Mouse (Mus musculus): ENCODE results near the gene Gjd3.

The Gjd3 gene

DNA sequence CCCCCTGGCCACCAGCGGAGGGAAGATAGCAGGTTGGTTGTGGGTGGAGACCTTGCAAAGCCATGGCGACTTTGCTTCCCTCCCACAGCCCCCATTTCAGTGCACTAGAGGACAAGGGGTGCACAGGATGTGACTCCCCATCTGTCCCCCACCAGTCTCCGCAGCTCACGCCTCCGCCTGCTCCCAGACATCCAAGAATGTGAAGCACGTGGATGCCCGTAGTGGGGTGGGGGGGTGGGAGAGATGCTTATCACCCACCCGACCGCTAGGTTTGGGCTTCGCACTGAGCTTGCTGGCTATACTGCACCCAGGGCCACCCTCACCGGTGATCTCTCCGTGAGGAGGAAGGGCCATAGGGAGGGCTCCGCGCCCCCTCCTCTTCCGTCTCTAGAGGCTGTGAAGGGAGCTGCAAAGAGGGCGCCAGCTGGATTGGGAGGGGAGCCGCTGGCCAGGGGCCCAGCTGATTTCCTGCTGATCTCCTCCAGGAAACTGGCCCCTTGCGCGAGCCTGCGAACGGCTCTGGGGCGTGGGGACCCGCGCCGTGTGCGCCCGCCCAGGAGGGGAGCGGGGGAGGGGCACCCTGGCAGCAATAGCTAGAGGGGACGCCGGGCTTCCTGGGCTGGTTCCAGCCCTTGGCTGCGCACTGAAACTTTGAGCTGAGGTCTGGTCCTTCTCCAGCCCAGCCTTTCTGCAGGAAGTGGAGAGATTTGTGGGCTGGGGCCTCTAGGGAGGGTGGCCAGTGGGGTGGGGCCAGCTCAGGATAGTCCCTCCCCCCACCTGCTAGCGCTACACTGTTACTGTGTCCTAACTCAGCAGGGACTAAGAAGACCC lies 19.4 kb downstream of the Gjd3 start:
- DNase-seq (ENCODE audit: low read depth, low spot score): peak; percentile 81

DNA sequence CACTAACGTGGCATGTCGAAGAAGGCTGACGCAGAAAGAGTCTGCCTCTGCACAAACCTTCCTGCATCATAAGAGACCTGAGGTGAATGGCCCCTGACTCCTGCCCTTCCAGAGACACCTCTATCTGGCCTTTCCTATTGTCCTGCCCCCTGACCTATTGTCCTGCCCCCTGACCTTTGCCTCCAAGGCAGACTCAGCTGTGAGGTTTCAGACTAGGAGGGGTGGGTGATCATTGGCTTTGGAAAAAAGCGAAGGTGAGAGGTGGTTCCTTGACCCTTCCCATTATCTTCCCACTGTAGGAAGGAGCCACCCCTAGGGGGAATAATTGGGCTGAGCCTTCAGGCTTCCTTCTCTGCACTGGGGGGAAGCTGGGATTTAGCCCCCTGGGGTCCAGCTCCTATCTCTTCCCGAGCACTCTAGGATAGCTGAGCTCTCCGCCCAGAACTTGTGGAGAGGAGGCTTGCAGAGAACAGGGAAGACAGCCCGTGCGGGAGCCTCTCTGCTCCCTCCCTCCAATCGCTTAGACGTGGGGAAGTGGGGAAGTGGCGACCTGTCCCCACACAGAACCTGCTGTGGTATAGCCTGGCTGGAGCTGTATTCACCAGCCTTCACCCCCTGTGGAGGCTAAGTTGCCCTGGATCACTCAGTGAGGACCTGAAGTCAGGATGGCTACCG lies 20.3 kb downstream of the Gjd3 start:
- peak; percentile 57 for DNase-seq (ENCODE audit: low read depth, low spot score)

DNA sequence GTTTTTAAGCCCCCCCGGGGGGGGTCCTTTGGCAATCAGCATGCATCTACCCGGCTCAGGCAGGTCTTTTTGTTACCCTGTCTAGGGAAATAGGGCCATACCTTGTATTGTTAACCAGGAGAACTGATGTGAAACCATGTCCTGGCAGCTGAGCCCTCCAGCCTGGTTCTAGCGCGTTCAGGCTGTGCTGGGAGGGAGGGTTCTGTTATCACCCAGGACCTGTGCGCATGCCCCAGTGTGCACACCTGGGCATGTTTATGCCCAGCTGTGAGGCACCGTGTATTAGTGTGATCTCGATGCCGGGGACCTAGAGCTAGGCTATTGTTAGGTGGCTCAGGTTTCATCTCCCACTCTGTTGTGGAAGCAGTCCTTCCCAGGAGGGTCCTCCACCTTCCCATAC lies 21.1 kb downstream of the Gjd3 start:
- DNase-seq (ENCODE audit: low read depth, low spot score): no peak

DNA sequence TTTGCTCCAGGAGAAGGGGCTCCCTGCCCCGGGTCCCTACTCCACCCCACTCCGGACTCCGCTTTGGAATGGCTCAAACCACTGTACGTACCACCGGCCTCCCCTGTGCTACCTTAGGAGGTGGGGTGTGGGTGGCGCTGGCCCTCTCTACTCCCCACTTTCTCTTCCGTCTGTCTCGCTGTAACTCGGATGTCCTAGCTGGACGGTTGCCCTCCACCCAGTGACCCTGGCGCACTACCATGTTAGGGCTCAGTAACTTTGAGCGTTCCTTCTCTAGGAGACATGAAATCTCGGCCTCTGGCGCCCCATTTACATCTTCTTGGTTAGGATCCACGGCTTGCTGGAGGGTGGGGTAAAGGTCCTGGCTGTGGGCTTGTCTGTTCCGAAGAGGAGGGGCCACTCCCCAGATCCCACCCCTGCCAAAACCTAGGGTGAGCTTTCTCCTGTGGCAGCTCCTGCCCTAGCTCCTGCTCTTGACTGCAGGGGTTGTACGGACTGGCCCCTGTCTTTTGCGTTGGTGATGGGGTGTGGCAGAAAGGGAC lies 21.7 kb downstream of the Gjd3 start:
- DNase-seq (ENCODE audit: low read depth, low spot score): peak; percentile 43

DNA sequence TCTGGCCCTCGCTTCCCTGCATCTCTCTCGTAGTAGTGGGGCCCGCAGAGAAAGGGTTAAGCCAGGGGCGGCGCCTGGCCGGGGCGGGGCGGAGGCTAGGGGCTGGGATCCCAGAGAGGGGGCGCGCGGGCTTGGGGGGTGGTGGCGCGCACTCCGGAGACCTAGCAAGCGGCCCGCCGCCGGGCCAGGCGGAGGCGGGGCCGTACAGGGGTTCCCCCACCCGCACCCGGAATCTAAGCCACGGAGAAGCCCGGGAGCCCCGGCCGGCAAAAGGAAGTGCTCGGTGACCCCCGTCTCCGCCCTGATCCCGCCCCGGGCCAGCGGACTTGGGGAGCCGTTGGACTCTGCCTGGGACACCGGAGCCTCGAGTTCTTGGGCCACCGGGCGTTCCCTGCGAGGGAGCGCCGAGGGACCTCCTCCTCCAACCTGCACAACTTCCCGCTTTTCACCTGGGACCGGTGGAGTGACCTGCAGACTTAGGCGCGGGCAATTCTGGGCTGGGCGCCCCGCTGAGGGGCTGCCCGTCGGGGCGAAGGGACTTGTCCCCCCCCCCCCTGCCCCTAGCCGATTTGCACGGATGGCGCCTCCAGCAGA lies 22.4 kb downstream of the Gjd3 start:
- peak; percentile 61 for DNase-seq (ENCODE audit: low read depth, low spot score)

DNA sequence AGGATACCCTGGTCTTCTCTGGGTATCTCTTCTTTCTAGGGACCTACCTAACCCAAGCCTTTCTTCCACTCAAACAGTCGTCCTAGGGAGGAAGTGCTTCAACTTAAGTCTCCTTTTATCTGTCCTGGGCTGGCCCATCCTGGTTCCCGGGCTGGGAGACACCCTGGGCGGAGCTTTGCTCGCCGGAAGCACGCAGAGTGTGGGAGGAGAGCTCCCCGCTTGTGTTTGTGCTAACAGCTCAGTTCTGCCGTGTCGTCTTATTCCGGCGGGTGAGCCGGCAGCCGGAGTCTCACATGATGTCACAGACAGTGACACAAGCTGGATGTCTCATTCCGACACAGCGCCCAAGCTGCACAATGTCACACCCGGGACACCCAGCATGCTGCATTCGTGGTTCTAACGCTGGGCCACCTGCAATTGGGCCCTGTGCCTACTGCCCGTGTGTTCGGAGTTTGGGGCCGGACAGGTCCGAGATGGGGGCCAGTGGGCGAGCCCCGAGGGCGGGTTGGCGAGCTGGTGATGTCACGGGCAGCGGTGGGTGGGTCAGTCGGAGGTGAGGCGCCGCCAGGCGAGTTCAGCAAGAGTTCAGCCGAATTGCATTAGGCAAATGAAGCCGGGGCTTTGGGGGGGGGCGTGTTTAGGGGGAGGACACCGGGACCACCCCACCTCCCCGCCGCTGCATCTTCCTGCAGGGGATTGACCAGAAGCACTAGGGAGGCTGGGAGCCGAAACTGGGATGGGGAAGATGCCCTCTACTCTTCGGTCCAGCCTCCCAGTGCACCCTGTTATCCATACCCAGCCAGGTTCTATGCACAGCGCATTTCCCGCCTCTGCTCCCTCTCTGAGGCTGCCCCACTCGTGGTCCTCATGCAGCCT lies 23.1 kb downstream of the Gjd3 start:
- peak; percentile 92 for DNase-seq (ENCODE audit: low read depth, low spot score)

DNA sequence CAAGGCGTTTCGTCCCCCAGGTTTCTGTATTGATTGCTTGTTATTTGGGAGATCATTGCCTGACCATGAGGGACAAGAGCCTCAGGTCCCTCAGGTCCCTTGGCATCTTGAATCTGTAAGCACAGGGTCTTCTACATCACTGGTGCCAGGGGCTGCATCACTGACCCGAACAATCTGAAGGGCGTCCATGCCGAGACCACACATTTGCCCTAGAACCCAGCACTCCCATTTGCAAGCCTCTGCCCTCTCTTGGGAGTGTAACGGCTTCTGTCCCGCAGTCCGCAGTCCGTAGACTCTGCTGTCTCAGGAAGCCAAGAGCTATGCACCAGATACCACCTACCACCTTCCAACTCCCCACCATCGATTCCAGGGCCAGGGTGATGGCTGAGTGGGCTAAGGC lies 26.5 kb downstream of the Gjd3 start:
- no peak for DNase-seq (ENCODE audit: low read depth, low spot score)

DNA sequence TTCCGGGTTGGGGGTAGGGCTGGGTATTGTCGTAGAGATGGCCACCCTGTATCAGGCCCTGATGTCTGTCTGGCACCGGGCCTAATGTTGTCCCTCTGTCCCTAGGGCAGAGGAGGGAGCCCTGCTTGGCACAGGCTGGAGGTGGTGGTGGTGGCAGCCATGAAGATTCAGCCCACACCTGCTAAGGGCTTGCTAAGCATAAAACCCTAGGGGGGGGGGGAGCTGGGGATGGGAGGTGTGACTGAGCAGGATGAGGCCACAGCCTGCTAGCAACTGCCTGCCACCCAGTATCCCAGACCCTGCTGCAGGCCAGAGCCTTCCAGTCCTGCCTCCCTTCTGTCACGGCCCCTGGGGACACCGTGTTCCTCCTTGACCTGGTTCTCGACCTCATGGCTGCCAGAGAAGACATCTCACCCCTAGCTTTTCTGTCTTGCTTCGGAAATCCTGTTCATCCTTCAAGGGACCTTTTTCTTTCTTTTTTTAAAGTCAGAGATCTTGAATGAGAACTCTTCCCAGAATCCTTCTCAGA lies 27.0 kb downstream of the Gjd3 start:
- DNase-seq (ENCODE audit: low read depth, low spot score): no peak

DNA sequence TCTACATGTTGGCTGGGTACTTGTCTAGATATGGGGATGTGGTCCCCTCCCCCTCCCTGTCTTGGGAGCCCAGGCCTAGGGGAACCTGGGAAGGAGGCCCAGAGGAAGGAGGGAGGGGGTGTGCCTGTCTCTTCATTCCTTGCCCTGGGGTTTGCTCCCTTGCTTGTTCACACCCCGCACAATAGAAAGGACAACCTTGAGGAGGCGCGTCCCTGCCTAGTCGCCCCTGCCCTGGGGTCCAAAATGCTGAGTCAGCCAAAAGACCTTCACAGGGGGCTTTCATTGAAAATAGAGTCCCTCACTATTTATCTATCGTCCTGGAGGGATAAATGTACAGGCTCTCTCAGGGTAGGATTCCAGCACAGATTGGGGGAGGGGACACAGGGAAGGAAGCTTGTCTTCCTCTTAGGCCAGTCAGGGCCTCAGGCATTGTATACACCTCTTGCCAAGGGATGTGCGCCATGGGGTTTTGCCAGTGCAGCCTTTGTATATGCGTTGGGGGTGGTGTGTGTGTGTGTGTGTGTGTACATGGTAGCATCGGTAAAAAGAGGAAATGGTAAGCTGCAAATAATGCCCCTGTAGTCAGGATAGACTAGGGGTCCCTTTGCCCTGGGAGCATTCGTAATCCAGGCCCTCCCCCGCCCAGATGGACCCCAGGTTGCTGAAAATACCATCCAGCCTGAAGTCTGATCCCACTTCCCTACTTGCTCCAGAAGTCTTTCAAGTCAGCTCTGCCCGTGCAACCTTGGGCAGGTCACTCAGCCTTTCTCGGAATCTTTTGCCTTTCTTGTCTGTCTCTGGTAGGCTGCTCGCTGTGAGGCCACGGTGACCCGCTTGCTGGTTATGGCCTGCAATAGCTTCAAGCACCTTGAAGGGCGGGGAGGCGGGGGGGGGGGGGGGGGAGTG lies 27.8 kb downstream of the Gjd3 start:
- peak; percentile 80 for DNase-seq (ENCODE audit: low read depth, low spot score)

DNA sequence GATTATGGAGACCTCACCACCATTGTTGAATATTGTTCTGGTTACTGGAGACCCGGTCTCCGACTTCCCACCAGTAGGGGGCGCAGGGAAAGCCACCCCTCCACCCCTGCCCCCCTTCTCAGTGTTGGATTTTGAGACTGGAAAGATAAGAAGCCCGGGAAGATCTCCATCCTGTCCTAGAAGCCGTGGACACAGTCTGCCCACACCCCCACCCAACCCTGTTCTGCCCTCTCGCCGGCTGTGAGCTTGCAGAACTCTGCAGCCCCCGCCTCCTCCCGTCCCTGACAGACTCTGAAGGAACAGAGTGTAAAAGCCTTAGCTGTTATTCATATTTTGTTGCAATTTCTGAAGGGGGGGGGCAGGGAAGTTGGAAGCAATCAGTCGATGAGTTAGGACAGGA lies 28.4 kb downstream of the Gjd3 start:
- DNase-seq (ENCODE audit: low read depth, low spot score): peak; percentile 84

DNA sequence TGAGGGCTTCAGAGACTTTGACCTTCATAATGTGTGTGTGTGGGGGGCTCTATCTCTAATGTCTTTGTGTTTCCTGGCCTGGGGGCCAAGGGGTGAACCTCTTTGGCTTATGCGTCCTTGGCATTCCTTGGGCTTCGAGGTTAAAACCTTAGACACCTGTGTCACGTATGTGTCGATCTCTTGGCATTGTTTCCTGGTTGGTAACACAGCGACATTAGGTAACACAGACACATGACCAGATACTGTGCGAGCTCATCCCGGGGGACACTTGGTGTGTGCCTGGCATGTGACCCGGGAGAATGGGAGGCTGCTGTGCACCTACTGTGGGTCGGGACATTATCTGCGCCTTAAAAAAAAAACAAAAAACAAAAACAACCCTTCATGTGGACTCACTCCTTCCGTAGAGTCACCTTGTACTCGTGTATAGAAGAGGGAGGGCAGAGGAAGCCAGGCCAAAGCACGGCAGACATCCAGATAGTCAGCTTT lies 28.9 kb downstream of the Gjd3 start:
- no peak for DNase-seq (ENCODE audit: low read depth, low spot score)

DNA sequence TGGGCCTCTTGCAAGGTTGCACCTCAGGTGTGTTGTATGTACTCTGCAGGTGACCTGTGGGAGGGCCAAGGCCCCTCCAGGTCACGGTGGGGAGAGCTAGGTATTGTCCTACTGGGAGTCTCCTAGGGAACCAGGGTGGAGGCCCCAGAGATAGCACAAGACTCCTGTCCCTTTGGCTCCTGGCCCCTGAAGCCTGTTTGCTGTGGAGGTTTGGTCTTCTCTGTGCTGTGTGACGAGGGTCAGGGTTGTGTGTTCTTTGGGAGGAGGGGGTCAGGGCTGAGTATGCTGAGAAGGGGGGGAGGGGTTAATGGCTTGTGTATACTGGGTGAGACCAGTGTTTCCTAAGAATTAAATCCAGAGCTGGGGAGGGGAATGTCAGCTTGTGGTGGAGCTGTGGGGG lies 29.5 kb downstream of the Gjd3 start:
- peak; percentile 52 for DNase-seq (ENCODE audit: low read depth, low spot score)

DNA sequence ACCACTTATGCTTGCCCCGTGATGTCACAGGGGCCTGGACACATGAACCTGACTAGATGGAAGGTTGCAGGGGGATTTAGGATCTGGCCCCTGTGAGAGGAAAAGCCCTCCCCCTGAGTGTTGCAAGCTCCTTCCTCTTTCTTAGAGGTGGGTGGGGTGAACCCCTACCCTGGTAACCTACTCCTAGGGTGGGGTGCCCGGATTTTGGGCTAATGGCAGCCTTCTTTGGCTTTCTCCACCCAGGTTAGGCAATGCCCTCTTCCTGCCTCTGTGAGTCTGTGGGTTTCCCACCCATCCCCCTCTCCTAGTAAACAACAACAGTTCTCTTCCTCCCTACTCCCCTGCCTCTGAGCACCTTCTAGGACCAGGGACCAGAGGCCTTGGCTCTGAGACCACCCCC lies 30.1 kb downstream of the Gjd3 start:
- DNase-seq (ENCODE audit: low read depth, low spot score): peak; percentile 47

DNA sequence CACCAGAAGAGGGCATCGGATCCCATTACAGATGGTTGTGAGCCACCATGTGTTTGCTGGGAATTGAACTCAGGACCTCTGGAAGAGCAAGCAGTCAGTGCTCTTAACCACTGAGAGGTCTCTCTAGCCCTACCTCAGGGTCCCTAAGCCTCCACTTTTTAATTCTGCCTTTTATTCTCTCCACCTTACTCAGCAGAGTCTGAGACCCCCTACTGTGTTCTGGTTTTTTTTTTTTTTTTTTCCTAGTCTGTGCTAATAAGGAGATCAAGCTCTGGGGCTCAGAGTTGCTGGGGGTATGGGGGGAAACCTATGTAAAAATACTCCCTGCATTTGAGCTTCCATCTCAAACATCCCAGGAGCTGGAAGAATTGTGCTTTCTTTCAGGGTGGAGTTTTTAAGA lies 30.7 kb downstream of the Gjd3 start:
- DNase-seq (ENCODE audit: low read depth, low spot score): no peak

DNA sequence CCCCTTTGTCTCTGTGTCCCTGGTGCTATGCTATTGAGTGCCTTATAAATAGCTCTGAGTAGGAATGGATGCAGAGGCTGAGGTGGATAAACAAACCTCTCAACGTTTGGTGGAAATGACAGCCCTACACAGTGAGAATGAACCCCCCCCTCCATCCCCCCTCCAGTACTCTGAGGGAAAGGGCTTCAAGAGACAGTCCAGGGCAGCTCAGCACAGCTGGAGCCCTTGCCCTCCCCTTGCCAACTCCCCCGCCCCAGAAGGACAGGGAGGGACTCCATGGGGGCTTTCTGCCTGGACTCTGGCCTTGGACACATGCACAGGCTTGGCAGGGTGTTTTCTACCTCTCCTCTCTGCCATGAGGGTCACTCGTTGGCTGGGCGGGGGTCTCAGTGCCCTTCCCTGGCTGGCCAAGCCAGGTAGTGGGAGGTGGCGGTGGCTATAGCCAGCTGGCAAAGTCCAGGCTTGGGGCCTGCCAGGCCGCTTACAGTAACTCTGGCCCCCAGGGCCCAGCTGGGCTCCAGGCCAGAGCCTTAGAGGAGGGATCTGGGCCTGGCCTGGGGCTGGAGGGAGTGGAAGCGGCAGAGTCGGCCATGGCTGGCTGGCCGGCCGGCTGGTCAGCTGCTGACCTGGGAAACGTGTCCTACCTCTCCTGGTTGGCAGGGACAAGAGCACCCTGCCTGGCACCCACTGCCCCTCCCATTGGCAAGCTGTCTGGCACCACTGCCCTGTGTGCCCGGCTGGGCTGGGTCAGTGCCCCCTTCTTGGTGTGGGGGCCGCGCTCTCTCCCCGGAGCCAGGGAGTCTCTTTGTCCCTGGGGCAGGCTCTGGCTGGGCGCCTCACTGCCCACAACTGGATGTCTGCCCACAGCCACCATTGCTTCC lies 31.6 kb downstream of the Gjd3 start:
- no peak for DNase-seq (ENCODE audit: low read depth, low spot score)

DNA sequence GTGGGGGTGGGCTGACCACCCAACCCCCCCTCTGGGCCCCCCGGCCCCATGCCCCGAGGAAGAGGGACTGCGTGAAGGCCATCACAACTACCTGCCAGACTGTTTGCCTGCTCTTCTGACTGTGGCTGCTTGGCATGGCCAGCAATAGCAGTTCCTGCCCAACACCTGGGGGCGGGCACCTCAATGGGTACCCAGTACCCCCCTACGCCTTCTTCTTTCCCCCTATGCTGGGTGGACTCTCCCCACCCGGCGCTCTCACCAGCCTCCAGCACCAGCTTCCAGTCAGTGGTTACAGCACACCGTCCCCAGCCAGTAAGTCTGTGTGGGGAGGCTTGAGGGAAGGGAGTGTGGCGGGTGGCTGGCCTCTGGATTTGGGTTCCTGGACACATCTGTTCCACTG lies 32.3 kb downstream of the Gjd3 start:
- DNase-seq (ENCODE audit: low read depth, low spot score): no peak

DNA sequence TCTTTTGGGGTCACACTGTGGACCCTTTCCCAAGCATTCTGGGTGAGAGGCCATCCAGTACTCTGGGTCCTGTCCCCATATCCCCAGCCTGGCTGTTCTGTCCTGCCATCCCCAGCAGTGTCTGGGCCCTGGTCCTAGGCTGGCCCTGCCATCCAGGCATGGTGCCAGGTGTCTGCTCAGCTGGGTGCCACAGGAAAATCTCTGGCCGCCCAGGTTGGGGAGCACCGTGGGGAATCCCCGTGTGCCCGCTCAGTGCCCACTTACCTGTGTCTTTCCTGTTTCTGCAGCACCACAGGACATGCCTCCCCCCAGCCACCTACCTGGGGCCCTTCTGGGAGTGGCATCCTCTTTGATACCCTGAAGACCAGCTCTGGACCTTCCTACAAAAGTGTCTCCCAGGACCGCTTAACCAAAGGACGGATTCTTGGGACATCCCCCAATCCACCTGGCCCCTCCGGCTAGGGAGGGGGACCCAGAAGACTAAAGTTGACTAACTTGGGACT lies 32.8 kb downstream of the Gjd3 start:
- DNase-seq (ENCODE audit: low read depth, low spot score): no peak

DNA sequence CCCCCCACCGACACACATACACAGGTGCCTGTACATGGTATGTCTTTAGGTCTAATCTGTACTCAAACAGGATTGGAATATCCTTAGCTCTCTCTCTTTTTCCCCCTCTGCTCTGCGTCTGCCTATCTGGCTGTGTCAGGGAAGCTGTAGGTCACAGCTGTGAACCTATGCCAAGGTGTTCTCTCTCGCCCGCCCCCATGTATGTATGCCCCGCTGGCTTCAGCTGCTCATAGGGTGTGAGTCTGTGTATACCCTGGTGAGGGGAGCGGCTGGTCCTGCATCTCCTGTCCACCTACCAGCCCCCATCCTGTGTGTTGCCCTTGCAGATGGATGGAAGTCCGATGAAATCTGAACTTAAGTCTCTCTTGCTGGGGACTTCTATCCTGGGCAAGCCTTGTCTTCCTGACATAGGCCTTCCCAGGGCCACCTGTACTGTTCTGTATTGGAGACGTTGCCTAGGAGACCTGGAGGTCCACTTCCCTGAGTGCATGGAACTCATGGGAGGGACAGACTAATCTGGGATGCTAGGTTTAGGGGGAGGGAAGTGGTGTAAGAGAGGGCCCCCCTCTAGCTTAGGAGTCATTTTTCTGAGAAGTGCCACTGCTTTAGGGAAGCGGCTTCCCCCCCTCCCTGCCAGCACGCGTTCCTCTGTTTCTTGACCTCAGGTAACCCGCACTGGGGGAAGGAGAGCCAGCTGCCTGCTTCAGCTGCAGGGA lies 33.4 kb downstream of the Gjd3 start:
- no peak for DNase-seq (ENCODE audit: low read depth, low spot score)

Measured in ZHBTc4 (cell line).